Mouse (Mus musculus): ENCODE data around the gene Ndufa7. TPM values are rescaled to one million over a fixed set of nuclear protein-coding genes. Genes with fewer than 3 reads are reported as not detected.
A peak's percentile ranks its signal among the peaks of the same experiment; 100 is the strongest.
"Not testable (repeated sequence)": the region's sequence is repeated elsewhere in the genome, so short reads cannot be mapped to it uniquely, and the experiment has no call there.

The Ndufa7 gene
- total RNA-seq, 2 experiments from 2014 or later: 190 to 211 TPM

DNA sequence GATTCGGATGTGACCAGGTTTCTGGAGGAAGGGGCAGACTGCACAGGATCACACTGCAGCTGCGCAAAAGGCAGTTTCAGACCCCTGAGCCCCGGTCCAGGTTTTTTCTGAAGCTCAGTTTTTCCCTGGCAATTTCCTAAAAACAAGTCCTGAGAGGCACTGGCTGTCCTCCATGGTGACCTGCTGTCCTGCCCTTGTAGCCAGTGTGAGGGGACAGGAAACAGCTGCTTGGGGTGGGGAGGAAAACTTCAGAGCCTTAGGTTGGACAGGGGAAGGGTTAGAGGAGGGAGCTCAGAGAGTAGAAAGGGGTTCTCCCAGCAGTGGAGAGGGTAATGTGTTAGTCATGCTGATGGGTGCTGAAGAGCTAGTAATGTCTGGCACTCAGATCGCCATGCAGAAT lies 11.4 kb upstream of the Ndufa7 start:
- Histone ChIP-seq H3K4me3 (peak overlapping the region; percentile 13; the same call in 1 of the 2 replicates), H3K27ac (peak overlapping the region; percentile 44)
- DNase-seq (ENCODE audit: extremely low spot score in 1 of 2, low spot score in 2 of 2): no peak
- no peak for TF ChIP-seq CTCF (IDR thresholded peaks at IDR 0.05)
- intact Hi-C loops (cut with DNase I): loop anchor here (5.0 kb wide), 1 partner anchor 376 kb away; no protein-coding TSS in a partner anchor

DNA sequence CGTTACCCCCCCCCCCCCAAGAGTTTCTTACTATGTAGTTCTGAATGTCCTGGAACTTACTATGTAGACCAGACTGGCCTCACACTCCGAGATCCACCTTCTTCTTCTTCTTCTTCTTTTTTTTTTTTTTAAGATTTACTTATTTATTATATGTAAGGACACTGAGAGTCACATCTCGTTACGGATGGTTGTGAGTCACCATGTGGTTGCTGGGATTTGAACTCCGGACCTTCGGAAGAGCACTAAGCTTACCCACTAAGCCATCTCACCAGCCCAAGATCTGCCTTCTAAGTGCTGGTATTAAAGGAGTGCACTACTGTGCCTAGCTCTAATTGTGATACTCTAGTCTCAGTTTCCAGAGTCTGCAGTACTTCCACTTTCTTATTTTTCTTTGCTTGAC lies 9.0 kb upstream of the Ndufa7 start:
- intact Hi-C loops (cut with DNase I): no loop called here
- no peak for DNase-seq (ENCODE audit: extremely low spot score in 1 of 2, low spot score in 2 of 2)
- TF ChIP-seq CTCF (IDR thresholded peaks at IDR 0.05): no peak
- Histone ChIP-seq H3K4me3 (no peak overlapping the region), H3K27ac (no peak overlapping the region)

DNA sequence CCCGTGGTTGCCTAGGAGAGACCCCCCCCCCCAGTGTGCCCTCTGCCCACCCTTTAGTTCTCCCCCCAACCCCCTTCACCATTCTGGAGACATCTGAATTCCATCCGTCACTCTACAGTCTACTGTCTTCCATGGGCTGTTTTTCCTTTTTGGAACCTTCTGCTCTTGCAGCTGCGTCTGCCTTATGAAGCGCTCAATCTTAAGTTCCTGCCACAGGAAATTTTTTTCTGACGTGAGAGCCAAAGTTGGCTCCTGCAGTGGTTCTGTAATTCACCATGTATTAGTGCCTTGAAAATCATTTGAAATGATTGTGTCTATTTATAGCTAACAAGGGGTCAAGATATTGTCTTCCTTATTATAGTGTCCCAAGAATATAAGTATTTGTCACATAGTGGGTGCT lies 7.8 kb upstream of the Ndufa7 start:
- no peak for TF ChIP-seq CTCF (IDR thresholded peaks at IDR 0.05)
- intact Hi-C loops (cut with DNase I): no loop called here
- DNase-seq (ENCODE audit: extremely low spot score in 1 of 2, low spot score in 2 of 2): no peak
- H3K27ac ChIP-seq: peak overlapping the region; percentile 92; the same call in 1 of the 2 replicates
- H3K4me3 ChIP-seq: peak overlapping the region; percentile 60

DNA sequence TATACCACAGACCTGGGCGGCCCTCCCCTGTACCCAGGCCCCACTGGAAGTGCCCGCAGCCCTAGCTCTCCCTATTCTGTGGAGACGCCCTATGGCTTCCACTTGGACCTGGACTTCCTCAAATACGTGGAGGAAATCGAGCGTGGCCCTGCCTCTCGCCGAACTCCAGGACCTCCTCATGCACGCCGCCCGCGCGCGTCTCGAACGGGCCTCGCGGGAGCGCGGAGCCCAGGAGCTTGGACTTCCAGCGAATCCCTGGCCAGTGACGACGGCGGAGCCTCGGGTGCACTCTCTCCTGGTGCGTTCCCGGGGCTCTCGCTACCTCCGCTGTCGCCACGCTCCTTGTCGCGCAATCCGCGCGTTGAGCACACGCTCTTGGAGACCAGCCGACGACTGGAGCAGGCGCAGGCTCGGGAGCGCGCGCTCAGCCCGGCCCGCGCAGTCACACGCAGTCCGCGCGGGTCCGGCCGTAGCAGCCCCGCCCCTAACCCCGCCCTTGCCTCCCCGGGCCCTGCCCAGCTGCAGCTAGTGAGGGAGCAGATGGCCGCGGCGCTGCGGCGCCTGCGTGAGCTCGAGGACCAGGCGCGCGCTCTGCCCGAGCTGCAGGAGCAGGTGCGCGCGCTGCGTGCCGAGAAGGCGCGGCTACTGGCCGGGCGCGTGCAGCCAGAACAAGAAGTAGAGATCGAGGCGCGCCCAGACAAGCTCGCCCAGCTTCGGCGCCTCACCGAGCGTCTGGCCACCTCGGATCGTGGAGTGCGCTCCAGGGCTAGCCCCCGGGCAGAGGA lies 7.0 kb upstream of the Ndufa7 start:
- no peak for TF ChIP-seq CTCF (IDR thresholded peaks at IDR 0.05)
- Histone ChIP-seq H3K4me3 (peak overlapping the region; percentile 60), H3K27ac (peak overlapping the region; percentile 92)
- intact Hi-C loops (cut with DNase I): no loop called here
- DNase-seq (ENCODE audit: extremely low spot score in 1 of 2, low spot score in 2 of 2): peak; percentile 87 to 89

DNA sequence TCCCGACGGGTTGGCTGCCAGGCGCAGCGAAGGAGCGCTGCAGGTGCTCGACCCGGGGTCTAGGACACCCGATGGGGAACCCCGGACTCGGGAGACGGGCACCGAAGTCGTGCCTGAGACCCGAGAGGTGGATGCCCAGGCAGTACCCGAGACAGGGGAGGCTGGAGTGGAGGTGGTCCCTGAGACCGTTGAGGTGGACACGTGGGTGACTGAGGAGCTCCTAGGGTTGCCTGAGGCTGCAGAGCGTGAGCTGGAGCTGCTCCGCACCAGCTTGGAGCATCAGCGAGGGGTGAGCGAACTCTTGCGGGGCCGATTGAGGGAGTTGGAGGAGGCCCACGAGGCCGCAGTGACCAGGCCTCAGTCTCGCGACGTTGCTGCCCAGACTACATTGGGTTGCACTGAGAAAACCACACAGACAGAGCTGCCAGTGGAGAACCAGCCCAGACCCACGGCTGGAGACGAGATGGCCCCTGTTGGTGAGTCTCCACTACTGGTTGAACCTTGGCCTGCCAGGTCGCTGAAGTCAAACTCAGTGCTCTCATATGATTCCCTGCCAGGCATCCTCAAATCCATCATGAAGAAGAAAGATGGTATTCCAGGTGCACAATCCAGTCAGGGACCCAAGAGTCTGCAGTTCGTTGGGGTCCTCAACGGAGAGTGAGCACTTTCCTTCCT lies 6.3 kb upstream of the Ndufa7 start:
- no peak for TF ChIP-seq CTCF (IDR thresholded peaks at IDR 0.05)
- peak overlapping the region; percentile 92 for H3K27ac ChIP-seq

DNA sequence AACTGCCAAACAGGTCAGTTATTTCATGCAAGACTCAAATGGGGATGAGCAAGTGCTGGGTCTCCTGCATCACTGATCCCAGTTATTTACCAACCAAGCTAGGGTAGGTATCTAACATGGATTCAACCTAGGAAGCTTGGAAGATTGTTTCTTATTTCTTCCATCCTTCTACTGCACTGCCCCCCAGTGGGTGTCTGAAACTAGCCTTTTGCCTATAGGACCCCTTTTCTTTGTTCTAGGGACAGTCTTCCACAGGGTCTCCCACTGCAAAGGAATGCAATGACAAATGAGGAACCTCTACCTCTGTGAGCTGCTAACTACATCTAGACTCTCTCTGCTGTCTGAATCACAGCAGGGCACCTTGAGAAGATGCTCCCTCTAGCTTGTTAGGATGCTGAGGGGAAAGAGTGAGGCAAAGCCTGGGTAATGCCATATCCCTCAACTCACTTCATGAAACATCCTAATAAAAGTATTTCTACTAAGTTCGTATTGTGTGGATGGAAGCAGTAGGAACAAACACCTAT lies 1.9 kb upstream of the Ndufa7 start:
- Histone ChIP-seq H3K27ac (no peak overlapping the region), H3K4me3 (no peak overlapping the region)
- DNase-seq (ENCODE audit: extremely low spot score in 1 of 2, low spot score in 2 of 2): no peak
- TF ChIP-seq CTCF (IDR thresholded peaks at IDR 0.05): peak; percentile 29
- intact Hi-C loops (cut with DNase I): no loop called here

More for the DNA sequence above, 6.3 kb upstream of the Ndufa7 start:
- intact Hi-C loops (cut with DNase I): no loop called here
- DNase-seq (ENCODE audit: extremely low spot score in 1 of 2, low spot score in 2 of 2): no peak
- H3K4me3 ChIP-seq: peak overlapping the region; percentile 60

DNA sequence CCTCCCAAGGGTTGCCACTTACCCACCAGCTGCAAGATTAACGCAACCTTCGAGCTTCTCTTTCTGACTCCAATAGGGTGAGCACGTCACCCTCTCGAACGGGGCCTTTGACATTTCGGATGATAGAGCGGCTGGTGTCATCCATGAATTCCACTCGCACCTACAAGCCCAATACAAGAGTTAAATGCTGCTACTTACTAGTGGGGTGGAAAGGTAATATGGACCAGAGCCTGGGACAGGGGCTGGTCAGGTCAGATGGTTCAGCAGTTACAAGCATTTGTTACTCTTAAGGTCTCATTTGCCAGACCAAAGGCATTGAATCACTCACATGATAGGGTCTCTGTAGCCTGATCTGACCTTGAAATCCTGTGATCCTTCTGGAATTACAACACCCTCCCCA lies 1.2 kb upstream of the Ndufa7 start:
- H3K4me3 ChIP-seq: peak overlapping the region; percentile 71
- intact Hi-C loops (cut with DNase I); H3K27ac ChIP-seq; DNase-seq (ENCODE audit: extremely low spot score in 1 of 2, low spot score in 2 of 2): not testable (repeated sequence)

DNA sequence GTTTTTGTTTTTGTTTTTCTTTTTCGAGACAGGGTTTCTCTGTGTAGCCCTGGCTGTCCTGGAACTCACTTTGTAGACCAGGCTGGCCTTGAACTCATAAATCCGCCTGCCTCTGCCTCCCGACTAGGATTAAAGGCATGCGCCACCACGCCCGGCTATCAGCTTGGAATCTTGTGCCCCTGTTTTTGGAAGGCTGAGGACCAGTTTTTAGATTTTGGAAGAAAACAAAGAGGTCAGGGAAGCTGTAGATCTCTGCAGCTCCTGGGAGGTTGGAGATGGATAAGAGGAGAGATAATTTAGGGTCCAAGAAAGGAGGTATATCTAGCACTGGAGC lies 592 bp downstream of the Ndufa7 start:
- DNase-seq (ENCODE audit: extremely low spot score in 1 of 2, low spot score in 2 of 2); intact Hi-C loops (cut with DNase I): not testable (repeated sequence)
- peak overlapping the region; percentile 71 for H3K4me3 ChIP-seq
- peak overlapping the region; percentile 83; the same call in 1 of the 2 replicates for H3K27ac ChIP-seq

DNA sequence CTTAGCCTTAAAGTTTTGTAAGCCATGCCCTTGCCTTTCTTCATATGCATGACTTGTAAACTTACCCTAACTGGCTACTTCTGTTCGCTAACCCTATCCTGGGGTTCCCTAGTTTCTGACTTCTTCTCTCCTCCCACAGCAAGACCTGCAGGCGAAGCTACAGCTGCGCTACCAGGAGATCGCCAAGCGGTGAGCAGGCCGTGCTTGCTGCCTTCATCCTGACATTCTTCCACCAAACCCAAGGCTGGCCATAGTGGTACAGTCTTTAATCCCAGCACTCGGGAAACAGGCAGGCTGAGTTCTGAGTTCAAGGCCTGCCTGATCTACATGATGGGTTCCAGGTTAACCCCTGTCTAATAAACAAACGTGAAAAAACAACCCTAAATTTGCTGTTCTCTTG lies 1.1 kb downstream of the Ndufa7 start:
- no peak for TF ChIP-seq CTCF (IDR thresholded peaks at IDR 0.05)
- DNase-seq (ENCODE audit: extremely low spot score in 1 of 2, low spot score in 2 of 2): no peak
- intact Hi-C loops (cut with DNase I): no loop called here
- Histone ChIP-seq H3K4me3 (peak overlapping the region; percentile 71), H3K27ac (no peak overlapping the region)

DNA sequence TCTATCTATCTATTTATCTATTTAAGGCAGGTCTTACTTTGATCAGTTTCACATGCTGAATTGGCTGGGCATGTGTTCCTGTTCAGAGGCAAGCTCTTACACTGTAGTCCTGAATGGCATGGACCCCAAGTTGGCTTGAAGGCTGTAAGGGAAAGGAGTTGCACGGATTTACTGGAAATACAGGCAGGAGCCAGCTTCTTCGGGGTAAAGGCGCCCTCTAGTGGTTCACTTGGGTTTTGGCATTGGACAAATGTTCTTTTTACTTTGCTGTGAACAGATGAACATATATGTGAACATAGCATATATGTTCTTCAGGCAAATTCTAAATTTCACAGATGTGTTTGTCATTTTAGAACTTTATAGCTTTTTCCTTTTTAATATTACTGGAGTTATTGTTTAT lies 2.5 kb downstream of the Ndufa7 start:
- peak; percentile 92 for TF ChIP-seq CTCF (IDR thresholded peaks at IDR 0.05)
- no peak overlapping the region for H3K4me3 ChIP-seq
- peak; percentile 49 to 64 for DNase-seq (ENCODE audit: extremely low spot score in 1 of 2, low spot score in 2 of 2)
- no peak overlapping the region for H3K27ac ChIP-seq
- intact Hi-C loops (cut with DNase I): no loop called here

DNA sequence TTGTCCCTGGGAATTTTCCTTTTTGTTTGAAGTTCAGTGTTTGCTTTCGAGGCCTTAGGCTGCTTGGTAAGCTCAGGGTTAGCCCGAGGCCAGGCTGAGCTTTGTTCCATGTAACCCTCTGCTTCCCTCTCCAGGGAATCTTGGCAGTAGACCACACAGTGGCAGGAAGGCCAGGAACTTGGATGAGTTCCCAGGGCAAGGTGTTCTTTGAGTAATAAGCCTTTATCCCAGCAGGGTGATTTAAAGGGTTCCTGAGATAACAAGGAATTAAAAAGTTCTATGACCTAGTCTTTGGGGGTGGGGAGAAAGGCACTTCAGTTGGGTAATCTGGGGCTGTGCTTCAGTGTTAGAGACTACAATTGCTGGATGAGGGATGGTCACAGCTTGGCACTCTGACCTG lies 4.5 kb downstream of the Ndufa7 start:
- TF ChIP-seq CTCF (IDR thresholded peaks at IDR 0.05): no peak

DNA sequence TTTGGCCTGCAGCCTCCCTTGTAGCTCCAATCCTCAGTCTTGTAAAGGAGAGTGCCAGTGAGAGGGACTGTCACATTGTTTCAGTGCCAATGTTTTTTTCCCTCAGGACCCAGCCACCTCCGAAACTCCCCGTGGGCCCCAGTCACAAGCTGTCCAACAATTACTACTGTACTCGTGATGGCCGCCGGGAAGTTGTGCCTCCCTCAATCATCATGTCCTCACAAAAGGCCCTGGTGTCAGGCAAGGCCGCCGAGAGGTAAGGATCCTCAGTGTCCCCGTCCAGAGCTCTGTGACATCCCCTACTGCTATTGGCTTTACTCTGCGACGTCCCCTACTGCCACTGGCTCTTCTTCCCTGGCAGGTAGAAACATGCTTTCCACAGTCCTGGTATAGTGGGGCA lies 5.2 kb downstream of the Ndufa7 start:
- Histone ChIP-seq H3K27ac (peak overlapping the region; percentile 58; the same call in 1 of the 2 replicates), H3K4me3 (no peak overlapping the region)
- TF ChIP-seq CTCF (IDR thresholded peaks at IDR 0.05): no peak
- intact Hi-C loops (cut with DNase I): no loop called here
- DNase-seq (ENCODE audit: extremely low spot score in 1 of 2, low spot score in 2 of 2): no peak

More for the DNA sequence above, 4.5 kb downstream of the Ndufa7 start:
- DNase-seq (ENCODE audit: extremely low spot score in 1 of 2, low spot score in 2 of 2): no peak
- intact Hi-C loops (cut with DNase I): no loop called here
- no peak overlapping the region for H3K4me3 ChIP-seq
- H3K27ac ChIP-seq: peak overlapping the region; percentile 4; the same call in 1 of the 2 replicates

All from left cerebral cortex, adult 2 months (tissue).